Comparison of ENCODE assay signal across 19 mouse cellular contexts in the genomic region with DNA sequence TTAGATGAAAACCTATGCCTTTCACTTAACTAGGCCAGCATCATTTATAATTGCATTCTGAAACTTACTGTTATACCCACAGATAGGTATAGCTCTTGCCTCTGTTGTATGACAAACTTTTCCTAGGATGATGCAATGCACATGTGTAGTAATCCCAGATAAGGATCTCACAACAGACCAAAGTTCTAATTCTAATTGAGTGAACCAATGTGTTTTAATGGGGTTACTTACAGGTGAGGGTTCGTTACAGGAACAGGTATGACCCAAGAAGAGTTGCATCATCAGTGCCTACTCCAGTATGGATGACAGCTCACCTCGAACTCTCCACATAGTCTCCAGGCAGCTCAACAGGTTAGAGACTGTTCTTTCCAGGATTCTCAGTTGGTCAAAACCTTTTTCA.
"Had no signal": no experiment of that assay in that cellular context is flagged by ENCODE, and none has a peak within 500 bp of the region (broad histone marks: within the 10 kb centered on the region; RNA-seq: fewer than 3 reads in every experiment).

No protein-coding gene starts in this region.

- H3K27me3 ChIP-seq: midbrain, embryonic 12.5 days; neural tube, embryonic 13.5 days; neural tube, embryonic 15.5 days had no signal

- H3K9ac ChIP-seq: lung, embryonic 14.5 days; midbrain, embryonic 12.5 days; neural tube, embryonic 13.5 days; neural tube, embryonic 15.5 days had no signal

- H3K9me3 ChIP-seq: midbrain, embryonic 10.5 days; midbrain, embryonic 12.5 days; neural tube, embryonic 13.5 days; neural tube, embryonic 15.5 days had no signal

- H3K4me1 ChIP-seq: midbrain, embryonic 10.5 days; midbrain, embryonic 12.5 days; neural tube, embryonic 13.5 days; neural tube, embryonic 15.5 days had no signal

- H3K4me3 ChIP-seq: midbrain, embryonic 10.5 days; midbrain, embryonic 12.5 days; myocyte; neural tube, embryonic 13.5 days; neural tube, embryonic 15.5 days had no signal

- DNase-seq: lung, adult 18-20 months; lung, embryonic 14.5 days; lung, postnatal 10 days; lung, postnatal 4 days; midbrain, embryonic 14.5 days; retina, postnatal 1 day; right cerebral cortex, adult 18-20 months; right cerebral cortex, postnatal 25 days; right cerebral cortex, postnatal 4 days; spleen, adult 18-20 months; thymus, adult 2 months; thymus, postnatal 25 days; thymus, postnatal 4 days had no signal

- ATAC-seq: midbrain, embryonic 16.5 days had no signal

- H3K4me2 ChIP-seq: lung, embryonic 14.5 days; midbrain, embryonic 12.5 days; neural tube, embryonic 13.5 days; neural tube, embryonic 15.5 days had no signal

- H3K36me3 ChIP-seq: midbrain, embryonic 10.5 days; midbrain, embryonic 12.5 days; neural tube, embryonic 13.5 days; neural tube, embryonic 15.5 days had no signal

- H3K27ac ChIP-seq: midbrain, embryonic 10.5 days; midbrain, embryonic 12.5 days; neural tube, embryonic 13.5 days; neural tube, embryonic 15.5 days had no signal
